Mouse (Mus musculus): ENCODE measurements at regions not wholly inside any gene's neighbourhood (a gene's known extent, or its start where the extent isn't known, plus 50 kb on each side); places are given as distances from the start of the nearest gene placed in this dataset.

- H3K36me3 ChIP-seq (ENCODE audit: poor library complexity, severe bottlenecking) = no peaks in the 10 kb centered on the region
- ATAC-seq = no peak
- H3K27me3 ChIP-seq = no peaks in the 10 kb centered on the region
- H3K4me2 ChIP-seq = no peak overlapping the region
- H3K9me3 ChIP-seq (replicated peaks) = no peaks in the 10 kb centered on the region
- H3K27ac ChIP-seq = no peak overlapping the region
- 95% methylated on average over 12 of the region's 12 CpGs for WGBS
- H3K9ac ChIP-seq = no peak overlapping the region
- H3K4me1 ChIP-seq = no peaks in the 10 kb centered on the region
- H3K4me3 ChIP-seq = no peak overlapping the region
Measured at GRCm38 (mm10) chr14:72064111-72064812, 427.4 kb downstream of the Gm9195 start.

DNA sequence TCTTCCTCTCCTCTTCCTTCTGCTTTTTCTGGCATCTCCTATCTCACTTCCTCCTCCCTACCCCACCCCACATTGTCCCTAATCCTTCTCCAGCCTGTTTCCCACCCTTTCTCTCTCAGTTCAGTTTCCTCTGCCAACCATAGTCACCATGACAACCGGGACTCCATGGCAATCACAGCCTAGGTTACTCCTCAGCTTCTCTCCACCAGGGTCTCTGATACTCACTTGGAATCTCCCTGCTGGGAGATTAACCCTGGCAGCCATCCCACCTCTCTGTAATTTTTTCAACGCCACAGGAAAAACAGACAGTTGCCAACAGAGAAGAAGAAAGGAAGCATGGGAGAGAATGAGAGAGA lies 448.8 kb downstream of the Gm9195 start:
- no peaks in the 10 kb centered on the region for H3K9me3 ChIP-seq (replicated peaks)
- peak overlapping the region; percentile 63; the same call in 1 of the 2 replicates for H3K27ac ChIP-seq
- ATAC-seq = peak; percentile 89
- H3K4me2 ChIP-seq = no peak overlapping the region
- no peaks in the 10 kb centered on the region for H3K36me3 ChIP-seq (ENCODE audit: poor library complexity, severe bottlenecking)
- H3K4me1 ChIP-seq = peaks cover 14% of the 10 kb centered on the region
- H3K9ac ChIP-seq = no peak overlapping the region
- 19% methylated on average over 2 of the region's 2 CpGs for WGBS
- H3K27me3 ChIP-seq = no peaks in the 10 kb centered on the region
- no peak overlapping the region for H3K4me3 ChIP-seq

GRCm38 (mm10) chr14:72042112-72042880 lies 449.3 kb downstream of the Gm9195 start:
- H3K4me2 ChIP-seq = no peak overlapping the region
- peak; percentile 78 for ATAC-seq
- peaks cover 14% of the 10 kb centered on the region for H3K4me1 ChIP-seq
- H3K9me3 ChIP-seq (replicated peaks) = no peaks in the 10 kb centered on the region
- H3K9ac ChIP-seq = no peak overlapping the region
- no peaks in the 10 kb centered on the region for H3K27me3 ChIP-seq
- H3K36me3 ChIP-seq (ENCODE audit: poor library complexity, severe bottlenecking) = no peaks in the 10 kb centered on the region
- 30% methylated on average over 3 of the region's 3 CpGs for WGBS
- H3K27ac ChIP-seq = peak overlapping the region; percentile 63; the same call in 1 of the 2 replicates
- H3K4me3 ChIP-seq = no peak overlapping the region

GRCm38 (mm10) chr14:72030396-72030795 lies 461.2 kb downstream of the Gm9195 start:
- H3K9me3 ChIP-seq (replicated peaks) = no peaks in the 10 kb centered on the region
- H3K9ac ChIP-seq = no peak overlapping the region
- H3K27me3 ChIP-seq = no peaks in the 10 kb centered on the region
- no peak overlapping the region for H3K27ac ChIP-seq
- ATAC-seq = no peak
- no peaks in the 10 kb centered on the region for H3K4me1 ChIP-seq
- H3K4me2 ChIP-seq = no peak overlapping the region
- H3K4me3 ChIP-seq = no peak overlapping the region
- WGBS = 83% methylated on average over 3 of the region's 3 CpGs
- no peaks in the 10 kb centered on the region for H3K36me3 ChIP-seq (ENCODE audit: poor library complexity, severe bottlenecking)

DNA sequence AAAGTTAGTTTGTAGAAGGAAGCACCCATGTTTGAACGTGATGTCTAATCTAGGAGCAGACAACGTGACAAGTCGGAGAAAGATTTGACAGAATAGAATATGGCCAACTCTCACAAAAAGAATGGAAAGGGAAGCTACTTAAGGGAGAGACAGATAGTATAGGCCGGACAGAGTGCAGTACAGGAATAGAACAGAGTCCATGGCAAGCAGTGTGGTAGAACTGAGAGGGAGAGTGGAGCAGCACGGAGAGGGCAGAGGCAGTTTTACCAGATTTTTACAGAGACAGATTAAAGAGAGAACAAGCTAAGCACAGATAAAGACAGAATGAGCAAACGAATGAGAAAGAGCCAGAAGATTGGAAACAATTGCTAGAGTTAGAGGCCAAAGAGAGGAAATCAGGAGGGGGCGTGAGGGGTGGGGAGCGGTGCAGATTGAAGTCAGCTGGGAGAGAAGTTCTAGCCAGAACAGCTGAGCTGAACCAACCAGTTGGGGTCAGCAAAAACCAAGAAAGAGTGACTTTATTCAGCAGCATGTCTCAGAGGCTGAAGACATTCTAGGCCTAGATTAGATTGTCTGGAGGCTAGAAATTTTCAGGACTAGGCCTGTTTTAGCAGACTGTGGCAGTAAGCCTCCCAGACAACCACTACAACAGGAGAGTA lies 464.1 kb downstream of the Gm9195 start:
- Histone ChIP-seq H3K27ac (no peak overlapping the region), H3K9me3 (replicated peaks) (no peaks in the 10 kb centered on the region), H3K4me2 (no peak overlapping the region), H3K4me1 (no peaks in the 10 kb centered on the region), H3K27me3 (no peaks in the 10 kb centered on the region), H3K36me3 (ENCODE audit: poor library complexity, severe bottlenecking) (no peaks in the 10 kb centered on the region), H3K4me3 (no peak overlapping the region), H3K9ac (no peak overlapping the region)
- 76% methylated on average over 8 of the region's 8 CpGs for WGBS
- no peak for ATAC-seq

DNA sequence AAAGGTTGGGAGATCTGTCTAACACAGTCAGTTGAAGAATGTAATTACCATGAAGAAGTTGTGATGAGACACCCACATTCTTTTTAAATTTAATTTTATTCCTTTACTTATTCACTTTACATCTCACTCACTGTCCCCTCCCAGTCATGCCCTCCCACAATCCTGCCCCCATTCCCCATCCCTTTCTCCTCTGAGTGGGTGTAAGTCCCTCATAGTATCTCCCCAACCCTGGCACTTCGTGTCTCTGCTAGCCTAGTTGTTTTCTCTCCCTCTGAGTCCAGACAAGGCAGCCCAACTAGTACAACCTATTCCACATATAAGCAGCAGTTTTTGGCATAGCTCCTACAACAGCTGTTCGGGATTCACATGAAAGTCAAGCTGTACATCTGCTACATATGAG lies 487.3 kb downstream of the Gm9195 start:
- no peak overlapping the region for H3K4me3 ChIP-seq
- 82% methylated on average over 2 of the region's 2 CpGs for WGBS
- no peaks in the 10 kb centered on the region for H3K9me3 ChIP-seq (replicated peaks)
- no peak overlapping the region for H3K9ac ChIP-seq
- H3K36me3 ChIP-seq (ENCODE audit: poor library complexity, severe bottlenecking) = no peaks in the 10 kb centered on the region
- ATAC-seq = no peak
- no peak overlapping the region for H3K4me2 ChIP-seq
- H3K27me3 ChIP-seq = no peaks in the 10 kb centered on the region
- H3K27ac ChIP-seq = no peak overlapping the region
- peaks cover 5% of the 10 kb centered on the region; the same call in 1 of the 2 replicates for H3K4me1 ChIP-seq

GRCm38 (mm10) chr14:72002205-72003138 lies 489.2 kb downstream of the Gm9195 start:
- no peak overlapping the region for H3K4me2 ChIP-seq
- no peak overlapping the region for H3K4me3 ChIP-seq
- peaks cover 5% of the 10 kb centered on the region; the same call in 1 of the 2 replicates for H3K4me1 ChIP-seq
- no peak overlapping the region for H3K27ac ChIP-seq
- ATAC-seq = no peak
- WGBS = 67% methylated on average over 7 of the region's 7 CpGs
- no peak overlapping the region for H3K9ac ChIP-seq
- H3K36me3 ChIP-seq (ENCODE audit: poor library complexity, severe bottlenecking) = no peaks in the 10 kb centered on the region
- no peaks in the 10 kb centered on the region for H3K27me3 ChIP-seq
- no peaks in the 10 kb centered on the region for H3K9me3 ChIP-seq (replicated peaks)

DNA sequence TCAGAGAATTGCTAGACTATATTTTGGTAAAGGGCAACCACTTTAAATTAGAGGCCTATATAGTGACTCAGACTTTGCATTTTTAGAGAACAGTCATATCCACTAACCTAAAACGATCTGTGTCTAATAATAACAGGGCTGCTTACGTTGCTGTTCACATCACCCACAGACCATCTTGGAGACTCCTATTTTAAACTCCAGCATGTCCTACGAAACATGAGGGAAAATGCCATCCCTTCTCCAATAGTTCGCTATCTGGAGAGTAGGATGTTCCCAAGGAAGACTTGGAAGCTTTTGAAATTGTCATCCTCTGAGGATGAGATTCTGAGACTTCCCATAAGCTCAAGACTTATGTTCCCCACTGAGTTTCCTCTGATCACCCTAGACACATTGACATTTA lies 518.6 kb downstream of the Gm9195 start:
- H3K4me3 ChIP-seq = no peak overlapping the region
- no peaks in the 10 kb centered on the region; the same call in 1 of the 2 replicates for H3K27me3 ChIP-seq
- no peak overlapping the region for H3K9ac ChIP-seq
- no peak overlapping the region for H3K4me2 ChIP-seq
- 85% methylated on average over 4 of the region's 4 CpGs for WGBS
- H3K4me1 ChIP-seq = no peaks in the 10 kb centered on the region
- ATAC-seq = no peak
- H3K9me3 ChIP-seq (replicated peaks) = no peaks in the 10 kb centered on the region
- H3K27ac ChIP-seq = no peak overlapping the region
- H3K36me3 ChIP-seq (ENCODE audit: poor library complexity, severe bottlenecking) = no peaks in the 10 kb centered on the region

GRCm38 (mm10) chr14:71972521-71972920 lies 519.1 kb downstream of the Gm9195 start:
- no peaks in the 10 kb centered on the region for H3K36me3 ChIP-seq (ENCODE audit: poor library complexity, severe bottlenecking)
- no peaks in the 10 kb centered on the region for H3K4me1 ChIP-seq
- H3K9ac ChIP-seq = no peak overlapping the region
- no peaks in the 10 kb centered on the region; the same call in 1 of the 2 replicates for H3K27me3 ChIP-seq
- H3K9me3 ChIP-seq (replicated peaks) = no peaks in the 10 kb centered on the region
- no peak overlapping the region for H3K27ac ChIP-seq
- 98% methylated on average over 1 of the region's 1 CpGs for WGBS
- no peak for ATAC-seq
- no peak overlapping the region for H3K4me3 ChIP-seq
- no peak overlapping the region for H3K4me2 ChIP-seq

GRCm38 (mm10) chr14:71967646-71968045 lies 524.0 kb downstream of the Gm9195 start:
- Histone ChIP-seq H3K4me2 (no peak overlapping the region), H3K36me3 (ENCODE audit: poor library complexity, severe bottlenecking) (no peaks in the 10 kb centered on the region), H3K4me1 (peaks cover 15% of the 10 kb centered on the region), H3K27ac (no peak overlapping the region), H3K9ac (no peak overlapping the region), H3K27me3 (peaks cover 20% of the 10 kb centered on the region; the same call in 1 of the 2 replicates), H3K9me3 (replicated peaks) (no peaks in the 10 kb centered on the region), H3K4me3 (no peak overlapping the region)
- no peak for ATAC-seq
- WGBS = 23% methylated on average over 6 of the region's 6 CpGs

GRCm38 (mm10) chr14:71963389-71964169 lies 528.1 kb downstream of the Gm9195 start:
- Histone ChIP-seq H3K9ac (no peak overlapping the region), H3K9me3 (replicated peaks) (no peaks in the 10 kb centered on the region; the same call in 1 of the 2 replicates), H3K36me3 (ENCODE audit: poor library complexity, severe bottlenecking) (no peaks in the 10 kb centered on the region), H3K4me2 (no peak overlapping the region), H3K27ac (no peak overlapping the region), H3K4me1 (peaks cover 16% of the 10 kb centered on the region), H3K27me3 (peaks cover 20% of the 10 kb centered on the region; the same call in 1 of the 2 replicates), H3K4me3 (no peak overlapping the region)
- 0% methylated on average over 4 of the region's 4 CpGs for WGBS
- ATAC-seq = peak; percentile 95
